Mouse (Mus musculus): ENCODE data around the gene Zc3h13.

Gene Zc3h13

GRCm38 (mm10) chr14:75284193-75284915 lies at the start of gene Zc3h13:
TSS of gene Zc3h13 (plus strand) at chr14:75284373.
- DNase-seq (ENCODE audit: low spot score in 2 of 2): peak; percentile 90 to 96

- no peak for DNase-seq (ENCODE audit: low spot score in 2 of 2)
Measured at GRCm38 (mm10) chr14:75235552-75235951, 48.6 kb upstream of the Zc3h13 start.

- DNase-seq (ENCODE audit: low spot score in 2 of 2): no peak
Measured at GRCm38 (mm10) chr14:75235955-75236635, 48.1 kb upstream of the Zc3h13 start.

GRCm38 (mm10) chr14:75236636-75237003 lies 47.6 kb upstream of the Zc3h13 start:
- no peak for DNase-seq (ENCODE audit: low spot score in 2 of 2)

GRCm38 (mm10) chr14:75237096-75237495 lies 47.1 kb upstream of the Zc3h13 start:
- DNase-seq (ENCODE audit: low spot score in 2 of 2): no peak

GRCm38 (mm10) chr14:75238054-75238692 lies 46.0 kb upstream of the Zc3h13 start:
- DNase-seq (ENCODE audit: low spot score in 2 of 2): no peak

GRCm38 (mm10) chr14:75242087-75242486 lies 42.1 kb upstream of the Zc3h13 start, which contains the start of gene Cpb2:
TSS of gene Cpb2 (plus strand) at chr14:75242287.
- DNase-seq (ENCODE audit: low spot score in 2 of 2): no peak

GRCm38 (mm10) chr14:75246024-75247000 lies 37.9 kb upstream of the Zc3h13 start:
- no peak for DNase-seq (ENCODE audit: low spot score in 2 of 2)

- DNase-seq (ENCODE audit: low spot score in 2 of 2): no peak
Measured at GRCm38 (mm10) chr14:75250432-75250831, 33.7 kb upstream of the Zc3h13 start.

- DNase-seq (ENCODE audit: low spot score in 2 of 2): no peak
Measured at GRCm38 (mm10) chr14:75256521-75256920, 27.7 kb upstream of the Zc3h13 start.

GRCm38 (mm10) chr14:75269531-75269930 lies 14.6 kb upstream of the Zc3h13 start:
- no peak for DNase-seq (ENCODE audit: low spot score in 2 of 2)

- DNase-seq (ENCODE audit: low spot score in 2 of 2): no peak
Measured at GRCm38 (mm10) chr14:75279716-75280115, 4.5 kb upstream of the Zc3h13 start.

GRCm38 (mm10) chr14:75280406-75280805 lies 3.8 kb upstream of the Zc3h13 start:
- DNase-seq (ENCODE audit: low spot score in 2 of 2): no peak

- no peak for DNase-seq (ENCODE audit: low spot score in 2 of 2)
Measured at GRCm38 (mm10) chr14:75283609-75284192, 472 bp upstream of the Zc3h13 start.

- DNase-seq (ENCODE audit: low spot score in 2 of 2): no peak
Measured at GRCm38 (mm10) chr14:75301081-75301480, 16.9 kb downstream of the Zc3h13 start.

- no peak for DNase-seq (ENCODE audit: low spot score in 2 of 2)
Measured at GRCm38 (mm10) chr14:75303807-75304206, 19.6 kb downstream of the Zc3h13 start.

GRCm38 (mm10) chr14:75307855-75308254 lies 23.7 kb downstream of the Zc3h13 start:
- no peak for DNase-seq (ENCODE audit: low spot score in 2 of 2)

- no peak for DNase-seq (ENCODE audit: low spot score in 2 of 2)
Measured at GRCm38 (mm10) chr14:75309336-75309992, 25.3 kb downstream of the Zc3h13 start.

GRCm38 (mm10) chr14:75314484-75314883 lies 30.3 kb downstream of the Zc3h13 start:
- DNase-seq (ENCODE audit: low spot score in 2 of 2): no peak

GRCm38 (mm10) chr14:75318736-75319135 lies 34.6 kb downstream of the Zc3h13 start:
- no peak for DNase-seq (ENCODE audit: low spot score in 2 of 2)

GRCm38 (mm10) chr14:75320269-75320668 lies 36.1 kb downstream of the Zc3h13 start:
- no peak for DNase-seq (ENCODE audit: low spot score in 2 of 2)
